ENCODE assay signal across 8 mouse cellular contexts in the genomic region with DNA sequence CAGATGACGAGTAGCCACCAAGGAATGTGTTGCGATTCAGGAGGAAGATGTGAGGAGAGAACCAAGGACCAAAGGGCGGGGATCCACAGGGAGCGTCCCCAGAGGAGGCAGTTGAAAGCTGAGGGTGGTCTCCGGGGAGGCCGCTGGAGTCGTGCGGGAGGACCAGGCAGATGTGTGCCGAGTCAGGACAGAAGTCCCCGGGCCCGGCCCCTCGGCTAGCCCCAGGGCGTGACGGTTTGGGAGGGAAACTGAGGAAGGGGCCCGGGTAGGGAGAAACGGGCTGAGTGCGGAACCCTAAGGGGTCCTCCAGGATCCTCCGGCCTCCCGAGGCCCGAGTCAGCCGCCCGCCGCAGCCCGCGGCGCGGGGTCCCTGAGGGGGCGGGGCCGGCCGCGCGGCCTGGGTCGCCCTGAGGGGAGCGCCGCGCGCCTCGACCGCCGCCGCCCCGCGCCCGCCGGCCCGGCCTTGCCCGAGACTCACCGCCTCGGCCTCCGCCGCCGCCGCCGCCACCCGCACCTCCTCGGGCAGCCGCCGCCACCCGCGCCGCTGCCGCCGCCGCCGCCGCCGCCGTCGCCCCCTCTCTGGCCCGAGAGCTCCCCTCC. TPM values are rescaled to one million over a fixed set of nuclear protein-coding genes. Genes with fewer than 3 reads are reported as not detected.
DNase-seq lines count a peak whose midpoint lies in the region; ATAC-seq and TF ChIP-seq lines count a peak whose summit lies in the region.

No protein-coding gene starts in this region.

- peak overlapping the region; percentile 95 for H3K4me3 ChIP-seq in heart, embryonic 11.5 days (ENCODE audit: low read depth, low read length)
- peak overlapping the region; percentile 73 for H3K4me3 ChIP-seq in kidney, postnatal 0 days (replicated peaks; ENCODE audit: low read depth, low read length)
- H3K4me3 ChIP-seq in midbrain, embryonic 12.5 days = peak overlapping the region; percentile 88

- H3K36me3 ChIP-seq in heart, embryonic 11.5 days (ENCODE audit: control insufficient read depth, insufficient read depth, low read length) = peaks cover 7% of the 10 kb centered on the region; the same call in 1 of the 2 replicates
- 0 out of 2 replicates have a peak, but pooled peaks cover 4% of the 10 kb centered on the region for H3K36me3 ChIP-seq in kidney, postnatal 0 days (ENCODE audit: insufficient read depth, low read length)
- 0 out of 2 replicates have a peak, but pooled peaks cover 7% of the 10 kb centered on the region for H3K36me3 ChIP-seq in midbrain, embryonic 12.5 days

- under 1% methylated on average over 40 of the region's 70 CpGs for WGBS in heart, embryonic 11.5 days (ENCODE audit: insufficient replicate concordance)
- WGBS in kidney, postnatal 0 days = under 1% methylated on average over 41 of the region's 70 CpGs
- 1% methylated on average over 14 of the region's 70 CpGs for WGBS in midbrain, embryonic 12.5 days

- no peak for TF ChIP-seq CTCF in kidney, postnatal 0 days (IDR thresholded peaks at IDR 0.05; ENCODE audit: low read depth)

- peak overlapping the region; percentile 86 for H3K9ac ChIP-seq in heart, embryonic 11.5 days (ENCODE audit: low read depth, low read length)
- H3K9ac ChIP-seq in kidney, postnatal 0 days (ENCODE audit: low read depth, low read length) = peak overlapping the region; percentile 92
- H3K9ac ChIP-seq in midbrain, embryonic 12.5 days (replicated peaks) = peak overlapping the region; percentile 97

- peaks cover 16% of the 10 kb centered on the region; the same call in 1 of the 2 replicates for H3K4me1 ChIP-seq in heart, embryonic 11.5 days (ENCODE audit: control insufficient read depth, insufficient read depth, low read length)
- peaks cover 10% of the 10 kb centered on the region for H3K4me1 ChIP-seq in kidney, postnatal 0 days (replicated peaks; ENCODE audit: insufficient read depth, low read length)
- H3K4me1 ChIP-seq in midbrain, embryonic 12.5 days = peaks cover 32% of the 10 kb centered on the region

- no peaks in the 10 kb centered on the region for H3K9me3 ChIP-seq in heart, embryonic 11.5 days (replicated peaks; ENCODE audit: control insufficient read depth, low read length)
- H3K9me3 ChIP-seq in kidney, postnatal 0 days (replicated peaks; ENCODE audit: low read length) = no peaks in the 10 kb centered on the region
- no peaks in the 10 kb centered on the region for H3K9me3 ChIP-seq in midbrain, embryonic 12.5 days

- peak; percentile 41 for DNase-seq in adrenal gland, adult 8-10 months
- no peak for DNase-seq in adrenal gland, postnatal 25 days
- DNase-seq in thymus, postnatal 10 days (ENCODE audit: low spot score in 2 of 2) = peak; percentile 41 to 52
- no peak for DNase-seq in thymus, postnatal 14 days
- DNase-seq in kidney, postnatal 0 days (ENCODE audit: low spot score) = peak; percentile 29

- peak; percentile 39 for ATAC-seq in heart, embryonic 11.5 days (replicated peaks; ENCODE audit: insufficient number of reproducible peaks, low FRiP score, low TSS enrichment)
- ATAC-seq in kidney, postnatal 0 days (replicated peaks; ENCODE audit: low FRiP score, low read depth) = peak; percentile 41
- ATAC-seq in midbrain, embryonic 12.5 days (ENCODE audit: low FRiP score, low read depth) = peak; percentile 71
- ATAC-seq in granulocyte monocyte progenitor cell, adult 5-6 weeks (replicated peaks; ENCODE audit: poor library complexity, severe bottlenecking) = no peak

- no peaks in the 10 kb centered on the region for H3K27me3 ChIP-seq in heart, embryonic 11.5 days (ENCODE audit: control insufficient read depth, insufficient read depth, low read length)
- no peaks in the 10 kb centered on the region for H3K27me3 ChIP-seq in kidney, postnatal 0 days (ENCODE audit: insufficient read depth, low read length)
- no peaks in the 10 kb centered on the region for H3K27me3 ChIP-seq in midbrain, embryonic 12.5 days

- H3K27ac ChIP-seq in heart, embryonic 11.5 days (ENCODE audit: low read depth, low read length) = peak overlapping the region; percentile 35; the same call in 1 of the 2 replicates
- peak overlapping the region; percentile 62 for H3K27ac ChIP-seq in kidney, postnatal 0 days
- H3K27ac ChIP-seq in midbrain, embryonic 12.5 days (replicated peaks) = peak overlapping the region; percentile 61; the same call in 1 of the 2 replicates

- H3K4me2 ChIP-seq in heart, embryonic 11.5 days = peak overlapping the region; percentile 91
- peak overlapping the region; percentile 83 for H3K4me2 ChIP-seq in kidney, postnatal 0 days (ENCODE audit: low read length)
- H3K4me2 ChIP-seq in midbrain, embryonic 12.5 days (replicated peaks) = peak overlapping the region; percentile 90

RNA-seq across cellular contexts. Expression of gene Gmfg, which starts 1.5 kb away (rescaled TPM):
- 10 to 100 TPM in 2 of 4 experiments, 1 to 10 TPM in 2; 7.5 to 13.5 (median 11.3) TPM for total RNA-seq in adrenal gland, adult 8-10 months (2022)
- 7.2 and 11.2 TPM in 2 replicates for total RNA-seq in adrenal gland, postnatal 25 days (2021)
- 5.8 and 6.4 TPM in 2 replicates for polyA plus RNA-seq in heart, embryonic 11.5 days (2014; fragmentation: Nextera tagmentation; extraction: Ambion mirVana)
- polyA plus RNA-seq in kidney, postnatal 0 days (2015; fragmentation: Nextera tagmentation; extraction: Ambion mirVana) = 19.5 and 23.8 TPM in 2 replicates
- 6.3 TPM in 2 replicates for polyA plus RNA-seq in midbrain, embryonic 12.5 days (2016; fragmentation: Nextera tagmentation; extraction: Ambion mirVana)
- 420 and 510 TPM in 2 replicates for total RNA-seq in granulocyte monocyte progenitor cell, adult 5-6 weeks (2014; fragmentation: Nextera tagmentation)
- total RNA-seq in granulocyte monocyte progenitor cell, adult 5-6 weeks (2017) = 682 and 721 TPM in 2 replicates

RNA-seq across cellular contexts. Expression of gene Lrfn1, which starts 16.0 kb away (rescaled TPM):
- total RNA-seq in adrenal gland, adult 8-10 months (2022) = 10 to 100 TPM; 19.3 to 27.7 (median 24.5) TPM
- total RNA-seq in adrenal gland, postnatal 25 days (2021) = 15.9 and 17.4 TPM in 2 replicates
- 1.4 and 1.7 TPM in 2 replicates for polyA plus RNA-seq in heart, embryonic 11.5 days (2014; fragmentation: Nextera tagmentation; extraction: Ambion mirVana)
- 2.1 and 2.8 TPM in 2 replicates for polyA plus RNA-seq in kidney, postnatal 0 days (2015; fragmentation: Nextera tagmentation; extraction: Ambion mirVana)
- polyA plus RNA-seq in midbrain, embryonic 12.5 days (2016; fragmentation: Nextera tagmentation; extraction: Ambion mirVana) = 9.2 and 13.9 TPM in 2 replicates
- total RNA-seq in granulocyte monocyte progenitor cell, adult 5-6 weeks (2014; fragmentation: Nextera tagmentation) = 0.80 and 1.7 TPM in 2 replicates
- total RNA-seq in granulocyte monocyte progenitor cell, adult 5-6 weeks (2017) = 0.36 and 0.52 TPM in 2 replicates

RNA-seq across cellular contexts. Expression of gene Paf1, which starts 43.0 kb away (rescaled TPM):
- total RNA-seq in adrenal gland, adult 8-10 months (2022) = 100 to 1,000 TPM in 1 of 4 experiments, 10 to 100 TPM in 3; 61.6 to 102 (median 87.9) TPM
- total RNA-seq in adrenal gland, postnatal 25 days (2021) = 80.7 and 92.7 TPM in 2 replicates
- polyA plus RNA-seq in heart, embryonic 11.5 days (2014; fragmentation: Nextera tagmentation; extraction: Ambion mirVana) = 70.2 and 81.4 TPM in 2 replicates
- polyA plus RNA-seq in kidney, postnatal 0 days (2015; fragmentation: Nextera tagmentation; extraction: Ambion mirVana) = 60.2 and 70.3 TPM in 2 replicates
- polyA plus RNA-seq in midbrain, embryonic 12.5 days (2016; fragmentation: Nextera tagmentation; extraction: Ambion mirVana) = 83.2 and 86.0 TPM in 2 replicates
- total RNA-seq in granulocyte monocyte progenitor cell, adult 5-6 weeks (2014; fragmentation: Nextera tagmentation) = 97.6 and 111 TPM in 2 replicates
- 136 and 170 TPM in 2 replicates for total RNA-seq in granulocyte monocyte progenitor cell, adult 5-6 weeks (2017)

RNA-seq across cellular contexts. Expression of gene Med29, which starts 43.3 kb away (rescaled TPM):
- 10 to 100 TPM; 24.5 to 44.1 (median 29.5) TPM for total RNA-seq in adrenal gland, adult 8-10 months (2022)
- total RNA-seq in adrenal gland, postnatal 25 days (2021) = 31.3 and 34.4 TPM in 2 replicates
- 46.4 and 54.3 TPM in 2 replicates for polyA plus RNA-seq in heart, embryonic 11.5 days (2014; fragmentation: Nextera tagmentation; extraction: Ambion mirVana)
- 44.6 and 47.8 TPM in 2 replicates for polyA plus RNA-seq in kidney, postnatal 0 days (2015; fragmentation: Nextera tagmentation; extraction: Ambion mirVana)
- 45.3 and 46.9 TPM in 2 replicates for polyA plus RNA-seq in midbrain, embryonic 12.5 days (2016; fragmentation: Nextera tagmentation; extraction: Ambion mirVana)
- total RNA-seq in granulocyte monocyte progenitor cell, adult 5-6 weeks (2014; fragmentation: Nextera tagmentation) = 19.2 and 25.5 TPM in 2 replicates
- total RNA-seq in granulocyte monocyte progenitor cell, adult 5-6 weeks (2017) = 16.7 and 18.5 TPM in 2 replicates

RNA-seq across cellular contexts. Expression of gene Zfp36, which starts 55.7 kb away (rescaled TPM):
- total RNA-seq in adrenal gland, adult 8-10 months (2022) = 10 to 100 TPM; 12.8 to 33.6 (median 21.5) TPM
- 14.8 and 16.1 TPM in 2 replicates for total RNA-seq in adrenal gland, postnatal 25 days (2021)
- polyA plus RNA-seq in heart, embryonic 11.5 days (2014; fragmentation: Nextera tagmentation; extraction: Ambion mirVana) = 10.9 and 11.6 TPM in 2 replicates
- 18.6 and 19.6 TPM in 2 replicates for polyA plus RNA-seq in kidney, postnatal 0 days (2015; fragmentation: Nextera tagmentation; extraction: Ambion mirVana)
- polyA plus RNA-seq in midbrain, embryonic 12.5 days (2016; fragmentation: Nextera tagmentation; extraction: Ambion mirVana) = 4.9 and 5.4 TPM in 2 replicates
- total RNA-seq in granulocyte monocyte progenitor cell, adult 5-6 weeks (2014; fragmentation: Nextera tagmentation) = 37.1 and 55.8 TPM in 2 replicates
- total RNA-seq in granulocyte monocyte progenitor cell, adult 5-6 weeks (2017) = 30.8 and 41.3 TPM in 2 replicates

Comparison
In these comparisons a context has a peak if more than half of its experiments do, and no peak if none do; other contexts are left out.
1. DNase-seq: peak in adrenal gland, adult 8-10 months (single experiment), thymus, postnatal 10 days (2 of 2) and kidney, postnatal 0 days (single experiment); none in adrenal gland, postnatal 25 days (single experiment) and thymus, postnatal 14 days (single experiment).
2. RNA of gene Gmfg, which starts 1.5 kb away (total RNA-seq): 420 to 721 TPM in granulocyte monocyte progenitor cell, adult 5-6 weeks; 7.5 to 13.5 TPM in adrenal gland, adult 8-10 months and 7.2 to 11.2 TPM in adrenal gland, postnatal 25 days; every median in the first group is over 10 times any median in the second.
3. Peak in every context shown above with its lines, with median percentiles within 50 percentile points of each other: H3K27ac ChIP-seq, H3K4me2 ChIP-seq, H3K4me3 ChIP-seq and H3K9ac ChIP-seq.